ENCODE assay signal across 9 mouse cellular contexts in the genomic region with DNA sequence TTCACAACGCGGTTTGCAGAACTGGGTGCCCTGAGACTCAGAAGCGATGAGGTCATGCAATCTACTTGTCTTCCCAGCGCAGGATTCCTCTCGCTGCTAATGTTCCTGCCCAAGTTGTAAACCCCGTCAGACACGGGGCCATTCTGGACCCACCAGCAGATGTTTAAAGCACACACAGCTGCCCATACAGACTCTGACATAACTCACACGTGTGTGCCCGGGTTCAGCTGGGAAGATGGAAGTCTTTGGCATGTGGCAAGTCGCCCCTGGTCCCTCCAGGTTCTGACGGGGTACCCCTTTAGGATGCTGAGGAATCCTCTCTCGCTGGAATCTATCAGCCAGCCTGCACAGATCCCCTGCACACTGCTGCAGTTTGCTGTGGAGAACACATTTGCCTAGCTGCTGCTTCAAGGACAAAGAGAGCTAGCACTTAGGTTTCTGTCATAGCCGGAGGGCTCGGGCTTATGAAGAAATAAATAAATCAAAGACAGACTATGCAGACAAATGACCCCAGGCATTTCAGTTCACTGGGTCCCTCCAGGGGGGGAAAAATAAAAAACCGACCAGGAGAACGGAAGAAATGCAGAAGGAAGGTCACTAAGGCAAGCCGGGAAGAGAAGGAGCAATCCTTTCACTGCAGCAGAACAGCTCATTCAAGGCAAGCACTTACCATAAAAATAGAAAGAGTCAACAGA.
A peak's percentile ranks its signal among the peaks of the same experiment; 100 is the strongest.
DNase-seq lines count a peak whose midpoint lies in the region; ATAC-seq and TF ChIP-seq lines count a peak whose summit lies in the region.
"Had no signal": no experiment of that assay in that cellular context is flagged by ENCODE, and none has a peak within 500 bp of the region (broad histone marks: within the 10 kb centered on the region; RNA-seq: fewer than 3 reads in every experiment).

No protein-coding gene starts in this region.

- H3K36me3 ChIP-seq in kidney, postnatal 0 days (ENCODE audit: insufficient read depth, low read length) = no peaks in the 10 kb centered on the region
- H3K36me3 ChIP-seq in embryonic facial prominence, embryonic 10.5 days (replicated peaks) = no peaks in the 10 kb centered on the region
- no peaks in the 10 kb centered on the region for H3K36me3 ChIP-seq in hindbrain, postnatal 0 days (ENCODE audit: insufficient read depth, low read length)

- no peak for TF ChIP-seq CTCF in kidney, postnatal 0 days (IDR thresholded peaks at IDR 0.05; ENCODE audit: low read depth)
- TF ChIP-seq CTCF in hindbrain, postnatal 0 days (IDR thresholded peaks at IDR 0.05; ENCODE audit: low read depth) = no peak

- H3K27ac ChIP-seq in kidney, postnatal 0 days = no peak overlapping the region
- peak overlapping the region; percentile 59 for H3K27ac ChIP-seq in embryonic facial prominence, embryonic 10.5 days (replicated peaks)
- H3K27ac ChIP-seq in hindbrain, postnatal 0 days = peak overlapping the region; percentile 82
- H3K27ac ChIP-seq: liver, embryonic 14.5 days had no signal

- H3K27me3 ChIP-seq in kidney, postnatal 0 days (ENCODE audit: insufficient read depth, low read length) = no peaks in the 10 kb centered on the region
- H3K27me3 ChIP-seq in embryonic facial prominence, embryonic 10.5 days (replicated peaks; ENCODE audit: low read depth, poor library complexity, severe bottlenecking) = peaks cover 4% of the 10 kb centered on the region
- H3K27me3 ChIP-seq in hindbrain, postnatal 0 days (ENCODE audit: insufficient read depth, low read length) = no peaks in the 10 kb centered on the region

- DNase-seq in kidney, postnatal 0 days (ENCODE audit: low spot score) = peak; percentile 28
- DNase-seq in kidney, postnatal 10 days = no peak
- DNase-seq in embryonic facial prominence, embryonic 10.5 days (ENCODE audit: low spot score) = peak; percentile 47
- DNase-seq in hindbrain, postnatal 0 days (ENCODE audit: low spot score) = peak; percentile 57
- peak; percentile 71 for DNase-seq in mesoderm, embryonic 11.5 days (ENCODE audit: low read depth, low spot score)
- peak; percentile 46 for DNase-seq in telencephalon, adult 2 months (ENCODE audit: low read depth, low spot score)
- no peak for DNase-seq in urinary bladder, postnatal 14 days (ENCODE audit: low spot score)
- no peak for DNase-seq in kidney, adult 18-20 months

- H3K9me3 ChIP-seq in kidney, postnatal 0 days (replicated peaks; ENCODE audit: low read length) = no peaks in the 10 kb centered on the region
- H3K9me3 ChIP-seq in embryonic facial prominence, embryonic 10.5 days = no peaks in the 10 kb centered on the region
- H3K9me3 ChIP-seq in hindbrain, postnatal 0 days (ENCODE audit: low read length) = no peaks in the 10 kb centered on the region

- H3K4me3 ChIP-seq in kidney, postnatal 0 days (replicated peaks; ENCODE audit: low read depth, low read length) = peak overlapping the region; percentile 23
- peak overlapping the region; percentile 60 for H3K4me3 ChIP-seq in embryonic facial prominence, embryonic 10.5 days
- H3K4me3 ChIP-seq in hindbrain, postnatal 0 days (ENCODE audit: low read length) = peak overlapping the region; percentile 58

- no peaks in the 10 kb centered on the region for H3K4me1 ChIP-seq in kidney, postnatal 0 days (replicated peaks; ENCODE audit: insufficient read depth, low read length)
- H3K4me1 ChIP-seq in embryonic facial prominence, embryonic 10.5 days = peaks cover 28% of the 10 kb centered on the region
- H3K4me1 ChIP-seq in hindbrain, postnatal 0 days (ENCODE audit: insufficient read depth, low read length) = 0 out of 2 replicates have a peak, but pooled peaks cover 3% of the 10 kb centered on the region

- no peak for ATAC-seq in kidney, postnatal 0 days (replicated peaks; ENCODE audit: low FRiP score, low read depth)
- ATAC-seq in hindbrain, postnatal 0 days = peak; percentile 71

- H3K9ac ChIP-seq in kidney, postnatal 0 days (ENCODE audit: low read depth, low read length) = no peak overlapping the region
- peak overlapping the region; percentile 63 for H3K9ac ChIP-seq in hindbrain, postnatal 0 days (replicated peaks; ENCODE audit: low read length)
- H3K9ac ChIP-seq: liver, embryonic 14.5 days had no signal

- 2% methylated on average over 17 of the region's 17 CpGs for WGBS in kidney, postnatal 0 days
- WGBS in embryonic facial prominence, embryonic 10.5 days = 2% methylated on average over 17 of the region's 17 CpGs
- 2% methylated on average over 17 of the region's 17 CpGs for WGBS in hindbrain, postnatal 0 days

- peak overlapping the region; percentile 46 for H3K4me2 ChIP-seq in kidney, postnatal 0 days (ENCODE audit: low read length)
- peak overlapping the region; percentile 80 for H3K4me2 ChIP-seq in hindbrain, postnatal 0 days (ENCODE audit: low read depth, low read length)

Comparison
In these comparisons a context has a peak if more than half of its experiments do, and no peak if none do; other contexts are left out.
1. DNase-seq: peak in kidney, postnatal 0 days (single experiment), embryonic facial prominence, embryonic 10.5 days (single experiment), hindbrain, postnatal 0 days (single experiment), mesoderm, embryonic 11.5 days (single experiment) and telencephalon, adult 2 months (single experiment); none in kidney, postnatal 10 days (single experiment), urinary bladder, postnatal 14 days (single experiment) and kidney, adult 18-20 months (single experiment).
2. Peak in every context shown above with its lines, with median percentiles within 50 percentile points of each other: H3K4me3 ChIP-seq.